Mouse (Mus musculus) lung, adult 2 months (tissue): ENCODE data around the gene Ift122.

Source experiments
- CTCF ChIP-seq: fragments of 200-500 bp; IDR thresholded peaks from 2 replicates; pipeline ENCODE4 v1.5.1; 2011; ENCODE audit warnings: mild to moderate bottlenecking, low read length, control low read depth; ENCODE audit not compliant: insufficient read depth
- POLR2A ChIP-seq: fragments of 200-500 bp; IDR thresholded peaks from 2 replicates; pipeline ENCODE4 v1.6.1; 2011; ENCODE audit warnings: low read depth, mild to moderate bottlenecking, control low read depth, low read length, borderline replicate concordance; ENCODE audit errors: extremely low read depth

GRCm38 (mm10) chr6:115855733-115856360, 2.6 kb downstream of the Ift122 start:
- TF ChIP-seq POLR2A (no peak), CTCF (no peak)
